Mouse (Mus musculus): ENCODE measurements around the gene Atp6v1a. TPM values are rescaled to one million over a fixed set of nuclear protein-coding genes. Genes with fewer than 3 reads are reported as not detected.

Gene Atp6v1a
- polyA plus RNA-seq, 1 experiment, result 7.2 TPM

DNA sequence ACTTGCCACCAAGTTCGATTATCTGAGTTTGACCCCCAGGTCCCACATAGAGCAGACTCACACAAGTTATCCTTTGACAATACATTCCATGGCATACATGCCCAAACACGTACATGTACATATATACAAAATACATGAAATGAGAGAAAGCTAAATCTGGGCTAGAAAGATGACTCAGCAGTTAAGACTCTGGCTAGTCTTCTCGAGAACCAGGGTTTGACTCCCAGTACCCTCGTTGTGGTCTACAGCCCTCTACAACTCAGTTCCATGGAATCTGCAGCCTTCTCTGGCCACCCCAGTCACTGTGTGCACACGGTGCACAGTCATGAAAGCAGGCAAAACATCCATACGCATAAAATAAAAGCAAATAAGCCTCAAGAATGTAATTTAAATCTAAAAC, 87.1 kb downstream of the Atp6v1a start:
- no peak overlapping the region for H3K4me3 ChIP-seq (ENCODE audit: extremely low read depth, insufficient read depth, insufficient read length)
- 74% methylated on average over 6 of the region's 6 CpGs for WGBS
- H3K27me3 ChIP-seq (ENCODE audit: control insufficient read depth, insufficient read depth, low read length), result no peaks in the 10 kb centered on the region
- DNase-seq (ENCODE audit: low read depth in 1 of 2, low spot score in 2 of 2), result no peak
- no peak overlapping the region for H3K27ac ChIP-seq (ENCODE audit: insufficient read depth, low read length)
- TF ChIP-seq POLR2A (IDR thresholded peaks at IDR 0.05; ENCODE audit: low read depth, low read length) (no peak), CTCF (IDR thresholded peaks at IDR 0.05; ENCODE audit: extremely low read depth, insufficient read depth, insufficient read length, insufficient replicate concordance) (no peak)
- no peaks in the 10 kb centered on the region for H3K36me3 ChIP-seq (ENCODE audit: control insufficient read depth, insufficient read depth, low read length)
- no peaks in the 10 kb centered on the region for H3K4me1 ChIP-seq (ENCODE audit: control insufficient read depth, insufficient read depth, insufficient read length)

DNA sequence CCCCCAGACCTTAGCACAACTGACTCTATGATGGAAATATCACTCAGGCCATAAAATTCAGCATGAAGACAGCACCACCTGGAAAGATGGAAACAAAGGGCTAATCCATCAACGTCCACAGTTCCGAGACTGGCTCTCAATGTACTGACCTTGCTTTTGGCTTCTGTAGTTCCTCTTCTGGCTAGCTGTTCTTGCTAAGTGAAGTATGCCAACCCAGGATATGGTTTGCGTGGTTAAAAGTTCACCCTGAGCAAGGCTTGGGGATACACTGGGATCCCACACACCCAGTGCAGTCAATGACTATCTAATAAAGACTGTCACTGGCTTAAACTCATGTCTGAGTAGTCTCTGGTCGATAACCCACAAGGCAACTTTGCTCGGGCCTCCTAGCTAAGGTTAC, 89.4 kb downstream of the Atp6v1a start:
- DNase-seq (ENCODE audit: low read depth in 1 of 2, low spot score in 2 of 2), result no peak
- WGBS, result 45% methylated on average over 5 of the region's 5 CpGs
- Histone ChIP-seq H3K4me3 (ENCODE audit: extremely low read depth, insufficient read depth, insufficient read length) (no peak overlapping the region), H3K36me3 (ENCODE audit: control insufficient read depth, insufficient read depth, low read length) (no peaks in the 10 kb centered on the region), H3K27ac (ENCODE audit: insufficient read depth, low read length) (no peak overlapping the region), H3K4me1 (ENCODE audit: control insufficient read depth, insufficient read depth, insufficient read length) (no peaks in the 10 kb centered on the region), H3K27me3 (ENCODE audit: control insufficient read depth, insufficient read depth, low read length) (no peaks in the 10 kb centered on the region)
- TF ChIP-seq CTCF (IDR thresholded peaks at IDR 0.05; ENCODE audit: extremely low read depth, insufficient read depth, insufficient read length, insufficient replicate concordance) (no peak), POLR2A (IDR thresholded peaks at IDR 0.05; ENCODE audit: low read depth, low read length) (no peak)

DNA sequence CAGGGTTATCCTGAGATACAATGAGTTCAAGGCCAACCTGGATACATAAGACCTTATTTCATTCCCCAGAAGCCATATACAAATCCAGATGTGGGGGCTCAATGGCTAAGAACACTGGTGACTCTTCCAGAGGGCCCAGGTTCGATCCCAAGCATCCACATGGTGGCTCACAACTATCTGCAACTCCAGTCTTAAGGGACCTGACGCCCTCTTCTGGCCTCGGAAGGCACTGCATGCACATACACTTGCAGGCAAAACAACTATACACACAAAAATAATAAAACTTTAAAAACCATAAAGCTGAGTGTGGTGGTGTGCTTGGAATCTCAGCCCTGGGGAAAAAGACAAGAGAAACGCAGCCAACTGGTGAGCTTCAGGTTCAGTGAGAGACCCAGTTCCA, 100.4 kb downstream of the Atp6v1a start:
- H3K27me3 ChIP-seq (ENCODE audit: control insufficient read depth, insufficient read depth, low read length), result no peaks in the 10 kb centered on the region
- 85% methylated on average over 4 of the region's 4 CpGs for WGBS
- no peak for TF ChIP-seq POLR2A (IDR thresholded peaks at IDR 0.05; ENCODE audit: low read depth, low read length)
- 0 out of 2 replicates have a peak, but pooled peaks have one; percentile 18 for TF ChIP-seq CTCF (IDR thresholded peaks at IDR 0.05; ENCODE audit: extremely low read depth, insufficient read depth, insufficient read length, insufficient replicate concordance)

More for the DNA sequence above, 100.4 kb downstream of the Atp6v1a start:
- no peak for DNase-seq (ENCODE audit: low read depth in 1 of 2, low spot score in 2 of 2)
- Histone ChIP-seq H3K27ac (ENCODE audit: insufficient read depth, low read length) (no peak overlapping the region), H3K4me1 (ENCODE audit: control insufficient read depth, insufficient read depth, insufficient read length) (no peaks in the 10 kb centered on the region), H3K36me3 (ENCODE audit: control insufficient read depth, insufficient read depth, low read length) (no peaks in the 10 kb centered on the region), H3K4me3 (ENCODE audit: extremely low read depth, insufficient read depth, insufficient read length) (no peak overlapping the region)

Other genes starting within 250 kb of the Atp6v1a start
- 0.94 and 1.2 TPM in 2 replicates for gene Ccdc191, start 249.9 kb downstream of the Atp6v1a start, polyA plus RNA-seq (2012; rRNA removed)
- 12.9 and 13.6 TPM in 2 replicates for gene Qtrt2, start 212.9 kb downstream of the Atp6v1a start, polyA plus RNA-seq (2012; rRNA removed)
- 2.0 and 2.3 TPM in 2 replicates for gene Zdhhc23, start 159.9 kb downstream of the Atp6v1a start, polyA plus RNA-seq (2012; rRNA removed)
- 0.30 and 0.32 TPM in 2 replicates for gene Gramd1c, start 76.4 kb downstream of the Atp6v1a start, polyA plus RNA-seq (2012; rRNA removed)
- 9.1 and 12.4 TPM in 2 replicates for gene Naa50, start 125 bp upstream of the Atp6v1a start, polyA plus RNA-seq (2012; rRNA removed)
- gene Usf3, start 33.5 kb upstream of the Atp6v1a start, polyA plus RNA-seq (2012; rRNA removed), result 7.4 and 7.7 TPM in 2 replicates
- 21.9 and 22.8 TPM in 2 replicates for gene Sidt1, start 193.5 kb upstream of the Atp6v1a start, polyA plus RNA-seq (2012; rRNA removed)
- gene Spice1, start 207.4 kb upstream of the Atp6v1a start, polyA plus RNA-seq (2012; rRNA removed), result 5.2 and 6.4 TPM in 2 replicates

Data from spleen, adult 2 months (tissue).